Mouse (Mus musculus): Measurements from ENCODE around the gene 2300009A05Rik.

2300009A05Rik gene

DNA sequence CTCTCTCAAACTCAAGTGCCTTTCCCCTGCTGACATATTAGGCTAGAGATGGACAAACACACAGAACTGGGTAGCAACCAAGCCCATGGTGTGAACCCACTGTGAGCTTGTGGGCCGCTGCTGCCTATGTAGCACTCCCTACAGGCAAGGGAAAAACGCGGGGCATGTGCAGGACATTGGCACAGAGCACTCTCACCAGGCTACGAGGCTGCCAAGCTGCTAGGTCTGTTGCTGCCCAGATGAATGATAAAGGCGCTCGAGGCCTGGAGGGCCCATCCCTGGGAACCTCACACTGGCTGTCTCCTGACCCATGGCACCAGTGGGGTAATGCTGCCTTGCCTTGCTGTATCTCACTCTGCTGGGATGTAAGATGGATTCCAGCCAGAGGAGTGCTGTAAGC, 53.0 kb downstream of the 2300009A05Rik start:
- peak; percentile 74 to 76 for DNase-seq
